Mouse (Mus musculus) kidney, postnatal 36 days (tissue): Measurements from ENCODE around the gene Gm5737.

Source experiments
- DNase-seq, 2 experiments: peaks; one replicate each; pipeline ENCODE4 v3.0.0; 2021 to 2022; ENCODE audit warnings: mixed read lengths in 2 of 2

Gm5737 gene

GRCm38 (mm10) chr7:120878271-120878670 lies 66.1 kb downstream of the Gm5737 start:
- no peak for DNase-seq

- no peak for DNase-seq
Observed at GRCm38 (mm10) chr7:120879972-120880371, 67.8 kb downstream of the Gm5737 start.

- DNase-seq: no peak
Observed at GRCm38 (mm10) chr7:120880770-120881169, 68.6 kb downstream of the Gm5737 start.
